Mouse (Mus musculus): ENCODE measurements around the gene Cox16. TPM values are rescaled to one million over a fixed set of nuclear protein-coding genes. Genes with fewer than 3 reads are reported as not detected.
"Not testable (repeated sequence)": the region's sequence is repeated elsewhere in the genome, so short reads cannot be mapped to it uniquely, and the experiment has no call there.

Cox16 gene
- polyA plus RNA-seq, 1 experiment from 2014 or later: 131 TPM

GRCm38 (mm10) chr12:81413211-81413610 is 71.7 kb downstream of the Cox16 start:
- Histone ChIP-seq H3K4me3 (no peak overlapping the region), H3K4me1 (replicated peaks) (no peaks in the 10 kb centered on the region), H3K27ac (no peak overlapping the region), H3K27me3 (ENCODE audit: insufficient read depth, poor library complexity, severe bottlenecking) (no peaks in the 10 kb centered on the region), H3K36me3 (no peaks in the 10 kb centered on the region), H3K9me3 (no peaks in the 10 kb centered on the region)
- 87% methylated on average over 3 of the region's 3 CpGs for WGBS
- DNase-seq (ENCODE audit: low spot score): no peak

DNA sequence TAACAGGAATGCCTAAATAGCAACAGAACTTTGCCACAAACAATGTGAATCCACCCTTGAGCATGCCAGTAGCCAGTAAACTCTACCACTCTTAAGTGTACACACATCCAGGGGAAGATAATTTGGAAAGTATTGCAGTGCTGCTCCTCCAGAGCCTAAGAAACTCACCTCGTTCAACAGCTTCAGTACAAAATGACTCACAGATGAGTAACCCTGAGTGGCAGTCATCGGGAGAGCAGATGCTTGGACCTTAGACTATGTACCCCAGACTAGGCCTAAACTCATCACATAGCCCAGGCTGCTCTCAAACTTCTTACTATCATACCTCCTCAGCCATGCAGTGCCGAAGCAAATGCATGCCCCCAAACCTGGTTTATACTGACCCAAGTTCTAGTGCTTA is 76.0 kb downstream of the Cox16 start:
- Histone ChIP-seq H3K27ac (no peak overlapping the region), H3K9me3 (no peaks in the 10 kb centered on the region), H3K27me3 (ENCODE audit: insufficient read depth, poor library complexity, severe bottlenecking) (no peaks in the 10 kb centered on the region), H3K4me1 (replicated peaks) (no peaks in the 10 kb centered on the region), H3K36me3 (no peaks in the 10 kb centered on the region), H3K4me3 (no peak overlapping the region)
- DNase-seq (ENCODE audit: low spot score): no peak
- 90% methylated on average over 3 of the region's 3 CpGs for WGBS

GRCm38 (mm10) chr12:81402187-81402586 is 82.7 kb downstream of the Cox16 start:
- DNase-seq (ENCODE audit: low spot score): peak; percentile 58
- WGBS: 29% methylated on average over 1 of the region's 1 CpGs
- no peaks in the 10 kb centered on the region for H3K36me3 ChIP-seq

DNA sequence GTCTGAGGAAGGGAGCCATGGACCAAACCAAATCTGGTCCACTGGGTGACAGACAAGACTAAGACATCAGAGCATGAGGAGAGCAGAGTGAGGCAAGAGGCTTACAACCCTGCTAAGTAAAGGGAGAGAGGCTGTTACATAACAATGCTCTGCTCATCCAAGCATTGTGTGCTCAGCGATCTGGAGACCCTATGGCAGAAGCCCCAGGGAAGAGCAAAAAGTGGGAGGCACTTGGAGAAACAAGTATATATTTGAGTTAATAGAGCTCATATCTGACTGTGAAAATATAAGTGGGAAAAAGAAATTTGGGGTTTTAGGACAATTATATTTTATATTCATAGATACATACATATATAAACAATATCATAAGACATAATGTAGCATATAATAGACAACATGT is 105.6 kb downstream of the Cox16 start, which contains the start of gene Gm4787:
Gene Gm4787 (minus strand): TSS at position 101 of the 400 bp plus-strand sequence.
- H3K9me3 ChIP-seq; DNase-seq (ENCODE audit: low spot score); H3K4me3 ChIP-seq; H3K36me3 ChIP-seq; H3K27me3 ChIP-seq (ENCODE audit: insufficient read depth, poor library complexity, severe bottlenecking); H3K4me1 ChIP-seq (replicated peaks); H3K27ac ChIP-seq: not testable (repeated sequence)
- 73% methylated on average over 1 of the region's 1 CpGs for WGBS

More at GRCm38 (mm10) chr12:81402187-81402586, 82.7 kb downstream of the Cox16 start:
- Histone ChIP-seq H3K9me3 (no peaks in the 10 kb centered on the region), H3K27me3 (ENCODE audit: insufficient read depth, poor library complexity, severe bottlenecking) (no peaks in the 10 kb centered on the region), H3K4me3 (no peak overlapping the region), H3K4me1 (replicated peaks) (no peaks in the 10 kb centered on the region), H3K27ac (no peak overlapping the region)

- Histone ChIP-seq H3K9me3 (no peaks in the 10 kb centered on the region), H3K27ac (no peak overlapping the region), H3K27me3 (ENCODE audit: insufficient read depth, poor library complexity, severe bottlenecking) (peaks cover 47% of the 10 kb centered on the region), H3K4me3 (peak overlapping the region; percentile 76; the same call in 1 of the 2 replicates), H3K36me3 (no peaks in the 10 kb centered on the region), H3K4me1 (replicated peaks) (peaks cover 31% of the 10 kb centered on the region)
- no peak for DNase-seq (ENCODE audit: low spot score)
- whole genome bisulfite sequencing: 76% methylated on average over 5 of the region's 5 CpGs
Measured at GRCm38 (mm10) chr12:81333841-81334240, 151.1 kb downstream of the Cox16 start.

- Histone ChIP-seq H3K4me3 (peak within 1 kb of the TSS; percentile 76), H3K27ac (peak within 1 kb of the TSS; percentile 85)
- under 1% methylated on average over 47 of the region's 47 CpGs for WGBS
Measured at GRCm38 (mm10) chr12:81332875-81333421, 152.0 kb downstream of the Cox16 start, which contains the start of gene Slc8a3. Gene Slc8a3 (minus strand): TSS chr12:81333180.

GRCm38 (mm10) chr12:81331937-81332874 is 152.7 kb downstream of the Cox16 start:
- H3K27ac ChIP-seq: peak overlapping the region; percentile 85

More at GRCm38 (mm10) chr12:81332875-81333421, 152.0 kb downstream of the Cox16 start, which contains the start of gene Slc8a3:
- H3K36me3 ChIP-seq: no peaks in the 10 kb centered on the region
- peaks cover 31% of the 10 kb centered on the region for H3K4me1 ChIP-seq (replicated peaks)
- H3K9me3 ChIP-seq: no peaks in the 10 kb centered on the region
- peak; percentile 70 for DNase-seq (ENCODE audit: low spot score)
- peaks cover 47% of the 10 kb centered on the region for H3K27me3 ChIP-seq (ENCODE audit: insufficient read depth, poor library complexity, severe bottlenecking)

DNA sequence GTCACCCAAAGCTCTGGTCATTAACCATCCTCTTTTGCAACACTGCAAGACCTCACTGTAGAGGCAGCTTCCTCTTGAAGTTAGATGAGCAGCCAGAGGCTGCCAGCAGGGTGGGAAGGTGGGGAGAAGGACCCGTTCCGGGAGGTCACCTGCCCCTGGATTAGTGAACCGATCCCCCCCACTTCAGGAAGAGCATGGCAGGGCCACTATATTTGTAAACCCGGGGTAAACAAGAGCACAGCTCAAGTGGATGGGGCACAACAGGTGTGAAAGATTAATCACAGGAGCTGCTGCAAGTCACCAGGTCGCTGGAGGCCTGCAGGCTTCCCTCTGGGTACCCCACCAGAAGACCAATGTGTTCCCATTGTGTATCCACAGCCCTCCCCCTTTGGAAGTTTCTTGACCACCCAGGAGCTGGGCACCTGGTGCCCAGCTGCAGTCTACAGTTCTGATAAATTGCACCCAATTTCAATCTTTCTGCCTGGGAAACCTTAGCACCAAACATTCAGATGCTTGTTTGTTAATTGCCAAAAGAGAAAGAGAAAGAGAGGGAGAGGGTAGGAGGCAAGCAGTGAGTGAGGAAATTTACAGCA is 153.8 kb downstream of the Cox16 start:
- peaks cover 31% of the 10 kb centered on the region for H3K4me1 ChIP-seq (replicated peaks)
- peak overlapping the region; percentile 85; the same call in 1 of the 2 replicates for H3K27ac ChIP-seq

More at GRCm38 (mm10) chr12:81331937-81332874, 152.7 kb downstream of the Cox16 start:
- Histone ChIP-seq H3K4me1 (replicated peaks) (peaks cover 31% of the 10 kb centered on the region), H3K4me3 (peak overlapping the region; percentile 76), H3K36me3 (no peaks in the 10 kb centered on the region), H3K27me3 (ENCODE audit: insufficient read depth, poor library complexity, severe bottlenecking) (peaks cover 47% of the 10 kb centered on the region), H3K9me3 (no peaks in the 10 kb centered on the region)
- DNase-seq (ENCODE audit: low spot score): peak; percentile 71
- under 1% methylated on average over 50 of the region's 54 CpGs for WGBS

GRCm38 (mm10) chr12:81324991-81325390 is 159.9 kb downstream of the Cox16 start:
- DNase-seq (ENCODE audit: low spot score): no peak
- Histone ChIP-seq H3K4me1 (replicated peaks) (peaks cover 14% of the 10 kb centered on the region), H3K36me3 (no peaks in the 10 kb centered on the region), H3K27me3 (ENCODE audit: insufficient read depth, poor library complexity, severe bottlenecking) (peaks cover 5% of the 10 kb centered on the region; the same call in 1 of the 2 replicates), H3K27ac (no peak overlapping the region), H3K4me3 (no peak overlapping the region), H3K9me3 (no peaks in the 10 kb centered on the region)
- WGBS: 82% methylated on average over 3 of the region's 3 CpGs

More for the DNA sequence above, 153.8 kb downstream of the Cox16 start:
- peak overlapping the region; percentile 76; the same call in 1 of the 2 replicates for H3K4me3 ChIP-seq
- DNase-seq (ENCODE audit: low spot score): no peak
- 44% methylated on average over 5 of the region's 5 CpGs for WGBS
- no peaks in the 10 kb centered on the region for H3K36me3 ChIP-seq
- H3K27me3 ChIP-seq (ENCODE audit: insufficient read depth, poor library complexity, severe bottlenecking): peaks cover 47% of the 10 kb centered on the region
- H3K9me3 ChIP-seq: no peaks in the 10 kb centered on the region

- DNase-seq (ENCODE audit: low spot score): no peak
- Histone ChIP-seq H3K27me3 (ENCODE audit: insufficient read depth, poor library complexity, severe bottlenecking) (no peaks in the 10 kb centered on the region), H3K4me3 (no peak overlapping the region), H3K36me3 (no peaks in the 10 kb centered on the region), H3K9me3 (no peaks in the 10 kb centered on the region), H3K27ac (no peak overlapping the region), H3K4me1 (replicated peaks) (peaks cover 15% of the 10 kb centered on the region)
- WGBS: 94% methylated on average over 3 of the region's 3 CpGs
Measured at GRCm38 (mm10) chr12:81324116-81324515, 160.8 kb downstream of the Cox16 start.

GRCm38 (mm10) chr12:81321021-81321420 is 163.9 kb downstream of the Cox16 start:
- H3K27me3 ChIP-seq (ENCODE audit: insufficient read depth, poor library complexity, severe bottlenecking): no peaks in the 10 kb centered on the region
- 83% methylated on average over 1 of the region's 1 CpGs for WGBS
- no peak overlapping the region for H3K4me3 ChIP-seq
- H3K36me3 ChIP-seq: no peaks in the 10 kb centered on the region
- no peaks in the 10 kb centered on the region for H3K9me3 ChIP-seq
- H3K4me1 ChIP-seq (replicated peaks): peaks cover 26% of the 10 kb centered on the region
- H3K27ac ChIP-seq: peak overlapping the region; percentile 5
- no peak for DNase-seq (ENCODE audit: low spot score)

- WGBS: 10% methylated on average over 2 of the region's 2 CpGs
- Histone ChIP-seq H3K36me3 (0 out of 2 replicates have a peak, but pooled peaks cover 3% of the 10 kb centered on the region), H3K4me1 (replicated peaks) (peaks cover 26% of the 10 kb centered on the region), H3K27me3 (ENCODE audit: insufficient read depth, poor library complexity, severe bottlenecking) (no peaks in the 10 kb centered on the region), H3K4me3 (no peak overlapping the region), H3K27ac (peak overlapping the region; percentile 45; the same call in 1 of the 2 replicates), H3K9me3 (0 out of 2 replicates have a peak, but pooled peaks cover 2% of the 10 kb centered on the region)
- peak; percentile 12 for DNase-seq (ENCODE audit: low spot score)
Measured at GRCm38 (mm10) chr12:81317811-81318210, 167.1 kb downstream of the Cox16 start.

Data from hindbrain, embryonic 10.5 days (tissue).